Mouse (Mus musculus) bone marrow macrophage, adult 2 months (primary cell): Measurements from ENCODE around the gene Cbfa2t3.

Source experiments
- CTCF ChIP-seq: IDR thresholded peaks from 2 replicates; pipeline ENCODE4 v1.5.1; 2012; ENCODE audit warnings: low read depth, mild to moderate bottlenecking, low read length, moderate library complexity
- POLR2A ChIP-seq: IDR thresholded peaks from 2 replicates; pipeline ENCODE4 v1.6.1; 2012; ENCODE audit warnings: mild to moderate bottlenecking, low read depth, low read length, borderline replicate concordance

- no peak for TF ChIP-seq CTCF
- TF ChIP-seq POLR2A: no peak
Observed at GRCm38 (mm10) chr8:122727412-122727811, 28.5 kb upstream of the Cbfa2t3 start.
